Mouse (Mus musculus): ENCODE measurements around the gene Nedd4.

GRCm38 (mm10) chr9:72779004-72779403, 116.9 kb downstream of the Nedd4 start:
- TF ChIP-seq CTCF (IDR thresholded peaks at IDR 0.05; ENCODE audit: control insufficient read depth, insufficient read depth, low read length) (no peak), POLR2A (IDR thresholded peaks at IDR 0.05; ENCODE audit: borderline replicate concordance, control insufficient read depth, low read depth, low read length) (no peak)

Measured in bone marrow, adult 2 months (tissue).